Mouse (Mus musculus) liver, embryonic 14.5 days (tissue): ENCODE measurements around the gene Megf11.

Experiments
- CTCF ChIP-seq: IDR thresholded peaks from 2 replicates; pipeline ENCODE4 v1.5.1; 2016; ENCODE audit warnings: antibody characterized with exemption, low read depth, control low read depth
- EP300 ChIP-seq: IDR thresholded peaks from 2 replicates; pipeline ENCODE4 v1.6.1; 2016; ENCODE audit warnings: antibody characterized with exemption, low read depth

DNA sequence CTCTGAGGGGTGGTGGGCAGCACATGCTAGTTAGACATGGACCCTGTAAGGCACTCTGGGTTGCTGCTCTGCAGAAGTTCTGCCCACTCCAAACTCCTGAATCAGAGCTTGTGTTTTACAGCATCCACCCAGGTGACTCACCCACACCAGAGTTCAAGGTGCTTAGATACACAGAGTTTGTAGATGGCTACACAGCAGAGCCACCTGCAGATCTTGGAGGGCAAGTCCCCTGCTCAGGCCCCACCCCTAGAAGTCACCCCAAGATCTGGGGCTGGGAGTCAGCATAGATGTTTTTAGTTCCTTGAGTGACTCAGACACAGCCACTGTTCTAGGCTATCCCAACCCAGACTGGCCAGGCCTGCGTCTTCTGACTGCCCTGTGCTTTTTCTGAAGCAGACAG, 217.5 kb downstream of the Megf11 start:
- TF ChIP-seq CTCF, result no peak
- TF ChIP-seq EP300, result no peak
